Mouse (Mus musculus): ENCODE data around the gene Eipr1. TPM values are rescaled to one million over a fixed set of nuclear protein-coding genes. Genes with fewer than 3 reads are reported as not detected.
"Not testable (repeated sequence)": the region's sequence is repeated elsewhere in the genome, so short reads cannot be mapped to it uniquely, and the experiment has no call there.

Gene Eipr1
- polyA plus RNA-seq, 1 experiment from 2014 or later, result 37.7 TPM

DNA sequence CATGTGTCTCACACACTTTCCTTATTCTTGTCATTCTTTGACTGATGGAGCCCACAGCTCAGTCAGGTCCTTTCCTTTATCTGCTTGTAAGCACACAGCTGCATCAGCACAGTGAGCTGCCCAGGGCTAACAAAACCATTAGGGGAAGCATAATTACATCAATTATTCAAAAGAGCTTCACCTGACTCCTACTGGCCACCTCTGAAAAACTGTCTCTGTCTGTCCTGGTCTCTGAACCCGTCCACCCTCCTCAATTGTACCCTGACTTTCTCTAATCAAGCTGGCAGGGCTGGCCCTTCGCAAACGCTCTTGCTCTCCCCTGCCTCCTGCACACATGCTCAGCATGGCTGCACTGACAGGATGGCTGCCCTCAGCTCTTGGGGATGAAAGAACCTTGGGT lies 27.2 kb upstream of the Eipr1 start:
- Histone ChIP-seq H3K9ac (ENCODE audit: low read length) (no peak overlapping the region), H3K4me1 (ENCODE audit: control insufficient read depth, insufficient read depth, low read length) (no peaks in the 10 kb centered on the region), H3K27me3 (ENCODE audit: control insufficient read depth, insufficient read depth, low read length) (no peaks in the 10 kb centered on the region), H3K4me2 (ENCODE audit: low read depth, severe bottlenecking) (no peak overlapping the region), H3K27ac (replicated peaks; ENCODE audit: low read depth, low read length) (no peak overlapping the region), H3K4me3 (ENCODE audit: low read depth, low read length) (no peak overlapping the region), H3K9me3 (ENCODE audit: control insufficient read depth, low read length) (no peaks in the 10 kb centered on the region), H3K36me3 (ENCODE audit: control insufficient read depth, insufficient read depth, low read length) (peaks cover 10% of the 10 kb centered on the region; the same call in 1 of the 2 replicates)
- 82% methylated on average over 3 of the region's 3 CpGs for WGBS
- DNase-seq (ENCODE audit: low spot score) (no peak), ATAC-seq (ENCODE audit: insufficient number of reproducible peaks, low FRiP score, low TSS enrichment, low read depth) (no peak)

DNA sequence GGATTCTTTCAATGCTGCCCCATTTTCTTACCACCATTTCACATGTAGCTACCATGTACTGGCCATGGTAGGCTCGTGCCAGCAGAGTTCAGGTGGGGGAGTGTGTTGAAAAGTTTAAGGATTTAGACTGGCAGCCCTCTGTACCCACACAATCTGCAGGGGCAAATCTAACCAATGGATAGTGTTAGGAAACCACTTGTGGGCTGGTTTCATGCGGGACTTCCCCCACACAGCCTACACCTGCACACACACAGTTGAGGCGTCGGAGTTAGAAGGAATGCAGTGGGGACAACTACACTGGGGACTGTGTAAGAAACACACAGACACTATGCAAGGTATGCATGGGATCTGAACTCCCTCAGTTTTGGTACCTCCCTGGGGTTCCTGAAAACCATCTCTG lies 25.4 kb upstream of the Eipr1 start:
- no peak for ATAC-seq (ENCODE audit: insufficient number of reproducible peaks, low FRiP score, low TSS enrichment, low read depth)
- no peak overlapping the region for H3K9ac ChIP-seq (ENCODE audit: low read length)
- H3K27me3 ChIP-seq (ENCODE audit: control insufficient read depth, insufficient read depth, low read length), result no peaks in the 10 kb centered on the region
- H3K9me3 ChIP-seq (ENCODE audit: control insufficient read depth, low read length), result no peaks in the 10 kb centered on the region
- H3K4me1 ChIP-seq (ENCODE audit: control insufficient read depth, insufficient read depth, low read length), result no peaks in the 10 kb centered on the region
- no peak for DNase-seq (ENCODE audit: low spot score)
- 90% methylated on average over 4 of the region's 4 CpGs for WGBS
- H3K4me3 ChIP-seq (ENCODE audit: low read depth, low read length), result no peak overlapping the region
- H3K36me3 ChIP-seq (ENCODE audit: control insufficient read depth, insufficient read depth, low read length), result peaks cover 6% of the 10 kb centered on the region; the same call in 1 of the 2 replicates
- no peak overlapping the region for H3K4me2 ChIP-seq (ENCODE audit: low read depth, severe bottlenecking)
- no peak overlapping the region for H3K27ac ChIP-seq (replicated peaks; ENCODE audit: low read depth, low read length)

DNA sequence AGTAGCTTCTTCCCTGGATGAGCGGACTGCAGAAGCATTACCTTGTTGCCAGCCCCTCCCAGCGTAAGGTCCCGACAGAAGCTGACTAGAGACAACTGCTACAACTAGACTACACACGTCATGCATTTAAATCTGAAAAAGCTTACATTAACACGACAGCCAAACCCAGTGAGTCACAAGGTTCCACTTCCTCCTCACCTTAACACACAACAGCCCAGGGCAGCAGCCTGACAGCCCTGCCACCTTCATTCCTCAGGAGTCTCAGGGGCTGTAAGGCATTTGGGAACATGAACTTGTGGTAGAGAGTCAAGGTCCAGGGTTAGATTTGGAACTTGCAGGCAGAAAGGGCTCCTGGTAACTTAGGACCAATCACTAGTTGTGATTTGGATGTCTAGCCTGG lies 24.5 kb upstream of the Eipr1 start:
- Histone ChIP-seq H3K9ac (ENCODE audit: low read length) (no peak overlapping the region), H3K9me3 (ENCODE audit: control insufficient read depth, low read length) (no peaks in the 10 kb centered on the region), H3K27ac (replicated peaks; ENCODE audit: low read depth, low read length) (no peak overlapping the region), H3K36me3 (ENCODE audit: control insufficient read depth, insufficient read depth, low read length) (no peaks in the 10 kb centered on the region; the same call in 1 of the 2 replicates), H3K4me1 (ENCODE audit: control insufficient read depth, insufficient read depth, low read length) (no peaks in the 10 kb centered on the region), H3K27me3 (ENCODE audit: control insufficient read depth, insufficient read depth, low read length) (no peaks in the 10 kb centered on the region), H3K4me2 (ENCODE audit: low read depth, severe bottlenecking) (no peak overlapping the region), H3K4me3 (ENCODE audit: low read depth, low read length) (no peak overlapping the region)
- ATAC-seq (ENCODE audit: insufficient number of reproducible peaks, low FRiP score, low TSS enrichment, low read depth) (no peak), DNase-seq (ENCODE audit: low spot score) (no peak)
- WGBS, result 94% methylated on average over 5 of the region's 5 CpGs

DNA sequence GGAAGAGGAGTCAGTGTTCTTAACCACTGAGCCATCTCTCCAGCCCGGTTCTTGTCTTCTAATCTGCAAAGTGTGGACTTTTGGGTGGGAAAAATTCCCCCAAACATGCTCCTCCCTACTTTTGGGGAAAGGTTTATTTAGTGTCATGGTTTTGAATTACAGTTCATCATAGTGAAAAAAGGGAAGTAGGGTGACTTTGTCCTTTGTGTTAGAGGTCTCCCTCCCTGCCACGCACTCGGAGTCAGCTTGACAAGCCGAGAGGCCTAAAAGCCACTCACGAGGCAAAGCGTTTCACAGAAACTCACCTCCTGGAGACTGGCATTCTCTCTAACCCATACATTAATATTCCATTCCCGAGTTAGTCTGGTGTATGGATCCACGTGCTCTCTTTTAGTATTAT lies 19.0 kb upstream of the Eipr1 start:
- Histone ChIP-seq H3K27ac (replicated peaks; ENCODE audit: low read depth, low read length) (no peak overlapping the region), H3K27me3 (ENCODE audit: control insufficient read depth, insufficient read depth, low read length) (no peaks in the 10 kb centered on the region), H3K9ac (ENCODE audit: low read length) (no peak overlapping the region), H3K4me3 (ENCODE audit: low read depth, low read length) (no peak overlapping the region), H3K4me2 (ENCODE audit: low read depth, severe bottlenecking) (no peak overlapping the region), H3K9me3 (ENCODE audit: control insufficient read depth, low read length) (no peaks in the 10 kb centered on the region), H3K36me3 (ENCODE audit: control insufficient read depth, insufficient read depth, low read length) (peaks cover 10% of the 10 kb centered on the region; the same call in 1 of the 2 replicates), H3K4me1 (ENCODE audit: control insufficient read depth, insufficient read depth, low read length) (no peaks in the 10 kb centered on the region)
- WGBS, result 95% methylated on average over 8 of the region's 8 CpGs
- ATAC-seq (ENCODE audit: insufficient number of reproducible peaks, low FRiP score, low TSS enrichment, low read depth) (no peak), DNase-seq (ENCODE audit: low spot score) (no peak)

DNA sequence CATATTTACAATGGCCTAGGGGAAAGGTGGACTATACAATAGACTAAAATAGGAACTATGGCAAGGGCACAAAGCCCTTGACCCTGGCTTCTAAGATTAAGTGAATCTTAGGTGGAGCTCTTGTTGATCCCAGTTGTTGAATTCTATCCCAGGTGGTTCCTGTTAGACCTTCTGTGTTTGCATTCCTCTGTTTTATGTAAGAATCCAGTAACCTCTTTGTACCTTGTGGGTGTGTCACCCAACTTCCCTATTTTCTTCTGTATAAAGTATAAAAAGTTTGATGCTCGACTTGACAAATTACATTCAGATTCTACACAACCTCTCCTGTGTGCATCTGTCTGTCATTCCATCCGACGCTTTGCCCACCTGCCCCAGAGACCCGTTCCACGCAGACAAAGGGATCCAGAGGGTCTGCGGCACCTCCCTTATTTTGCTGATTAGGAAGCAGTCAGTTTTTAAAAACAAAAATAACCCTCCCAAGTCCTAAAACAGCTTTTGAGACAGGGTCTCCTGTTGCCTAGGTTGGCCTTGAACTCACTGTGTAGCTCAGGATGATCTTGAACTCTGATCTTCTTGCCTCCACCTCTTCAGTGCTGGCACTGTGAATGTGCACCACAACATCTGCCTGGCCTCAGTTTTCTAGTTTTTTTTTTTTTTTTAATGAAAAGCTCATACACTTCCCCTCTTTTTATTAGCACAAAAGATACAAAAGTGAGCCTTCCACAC lies 17.9 kb upstream of the Eipr1 start:
- H3K4me2 ChIP-seq (ENCODE audit: low read depth, severe bottlenecking); H3K4me3 ChIP-seq (ENCODE audit: low read depth, low read length); H3K27ac ChIP-seq (replicated peaks; ENCODE audit: low read depth, low read length); H3K9me3 ChIP-seq (ENCODE audit: control insufficient read depth, low read length); DNase-seq (ENCODE audit: low spot score); H3K4me1 ChIP-seq (ENCODE audit: control insufficient read depth, insufficient read depth, low read length); H3K9ac ChIP-seq (ENCODE audit: low read length); H3K27me3 ChIP-seq (ENCODE audit: control insufficient read depth, insufficient read depth, low read length); ATAC-seq (ENCODE audit: insufficient number of reproducible peaks, low FRiP score, low TSS enrichment, low read depth): not testable (repeated sequence)
- 96% methylated on average over 6 of the region's 6 CpGs for whole genome bisulfite sequencing
- H3K36me3 ChIP-seq (ENCODE audit: control insufficient read depth, insufficient read depth, low read length), result peaks cover 10% of the 10 kb centered on the region; the same call in 1 of the 2 replicates

DNA sequence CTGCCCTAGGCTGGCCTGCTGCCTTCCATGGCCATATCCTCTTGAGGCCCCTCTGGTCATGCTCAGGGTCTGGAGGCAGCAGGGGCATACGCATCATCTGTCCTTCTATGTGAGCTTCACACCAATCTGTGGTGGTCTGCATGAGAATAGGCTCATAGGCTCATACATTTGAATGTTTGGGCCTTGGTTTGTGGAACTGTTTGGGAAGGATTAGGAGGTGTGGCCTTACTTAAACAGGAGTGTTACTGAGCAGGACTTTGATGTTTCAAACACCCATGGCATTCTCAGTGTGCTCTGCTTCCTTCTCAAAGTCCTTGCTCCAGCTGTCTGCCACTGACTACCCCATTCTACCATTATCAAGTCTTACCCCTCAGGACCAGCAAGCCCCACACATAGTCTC lies 17.3 kb upstream of the Eipr1 start:
- no peaks in the 10 kb centered on the region for H3K4me1 ChIP-seq (ENCODE audit: control insufficient read depth, insufficient read depth, low read length)
- H3K27ac ChIP-seq (replicated peaks; ENCODE audit: low read depth, low read length), result no peak overlapping the region
- no peak overlapping the region for H3K9ac ChIP-seq (ENCODE audit: low read length)
- H3K9me3 ChIP-seq (ENCODE audit: control insufficient read depth, low read length), result no peaks in the 10 kb centered on the region
- DNase-seq (ENCODE audit: low spot score) (no peak), ATAC-seq (ENCODE audit: insufficient number of reproducible peaks, low FRiP score, low TSS enrichment, low read depth) (no peak)
- H3K4me2 ChIP-seq (ENCODE audit: low read depth, severe bottlenecking), result no peak overlapping the region
- peaks cover 10% of the 10 kb centered on the region; the same call in 1 of the 2 replicates for H3K36me3 ChIP-seq (ENCODE audit: control insufficient read depth, insufficient read depth, low read length)
- WGBS, result 97% methylated on average over 1 of the region's 1 CpGs
- no peaks in the 10 kb centered on the region for H3K27me3 ChIP-seq (ENCODE audit: control insufficient read depth, insufficient read depth, low read length)
- no peak overlapping the region for H3K4me3 ChIP-seq (ENCODE audit: low read depth, low read length)

DNA sequence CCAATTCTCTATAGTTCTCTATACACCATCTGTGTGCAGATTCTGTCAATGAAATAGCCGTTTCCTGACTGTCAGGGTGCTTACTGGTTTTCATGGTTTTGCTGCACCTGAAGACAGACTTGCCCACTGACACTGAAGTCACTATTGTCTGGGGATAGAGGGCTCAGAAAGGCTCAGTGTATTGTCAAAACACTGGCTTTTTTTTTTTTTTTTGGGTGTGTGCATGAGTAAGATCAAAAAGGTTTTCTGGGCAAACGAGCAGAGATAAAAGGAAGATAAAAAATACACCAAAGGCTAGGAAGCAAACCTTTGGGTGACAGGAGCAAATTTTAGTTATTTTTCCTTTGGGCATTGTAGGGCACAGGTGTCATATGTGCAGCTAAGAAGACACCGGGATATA lies 16.3 kb upstream of the Eipr1 start:
- peaks cover 10% of the 10 kb centered on the region; the same call in 1 of the 2 replicates for H3K36me3 ChIP-seq (ENCODE audit: control insufficient read depth, insufficient read depth, low read length)
- H3K27ac ChIP-seq (replicated peaks; ENCODE audit: low read depth, low read length), result no peak overlapping the region
- no peaks in the 10 kb centered on the region for H3K4me1 ChIP-seq (ENCODE audit: control insufficient read depth, insufficient read depth, low read length)
- H3K4me3 ChIP-seq (ENCODE audit: low read depth, low read length), result no peak overlapping the region
- ATAC-seq (ENCODE audit: insufficient number of reproducible peaks, low FRiP score, low TSS enrichment, low read depth), result no peak
- H3K9me3 ChIP-seq (ENCODE audit: control insufficient read depth, low read length), result no peaks in the 10 kb centered on the region
- H3K9ac ChIP-seq (ENCODE audit: low read length), result no peak overlapping the region
- DNase-seq (ENCODE audit: low spot score), result no peak
- WGBS, result 93% methylated on average over 3 of the region's 3 CpGs
- no peaks in the 10 kb centered on the region for H3K27me3 ChIP-seq (ENCODE audit: control insufficient read depth, insufficient read depth, low read length)
- no peak overlapping the region for H3K4me2 ChIP-seq (ENCODE audit: low read depth, severe bottlenecking)

DNA sequence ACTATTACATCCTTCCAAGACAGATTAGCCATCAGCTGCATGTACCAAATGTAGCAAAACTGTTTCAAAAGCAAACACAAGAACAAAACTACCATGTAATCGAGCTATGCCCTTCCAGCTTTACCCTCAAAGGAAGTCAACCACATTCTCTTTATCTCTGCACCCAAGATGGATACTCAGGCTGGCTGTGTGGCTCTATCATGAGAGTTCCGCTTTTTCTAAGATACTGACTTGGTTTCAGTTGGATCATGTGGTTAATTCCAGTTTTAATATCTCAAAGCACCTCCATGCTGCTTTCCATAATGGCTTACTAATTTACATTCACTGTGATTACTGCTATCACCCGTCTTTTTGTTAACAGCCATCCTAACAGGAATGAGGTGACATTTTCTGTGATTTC lies 8.3 kb upstream of the Eipr1 start:
- H3K9me3 ChIP-seq (ENCODE audit: control insufficient read depth, low read length), result no peaks in the 10 kb centered on the region
- H3K4me3 ChIP-seq (ENCODE audit: low read depth, low read length), result no peak overlapping the region
- H3K4me2 ChIP-seq (ENCODE audit: low read depth, severe bottlenecking), result no peak overlapping the region
- ATAC-seq (ENCODE audit: insufficient number of reproducible peaks, low FRiP score, low TSS enrichment, low read depth) (no peak), DNase-seq (ENCODE audit: low spot score) (no peak)
- H3K4me1 ChIP-seq (ENCODE audit: control insufficient read depth, insufficient read depth, low read length), result no peaks in the 10 kb centered on the region
- H3K27me3 ChIP-seq (ENCODE audit: control insufficient read depth, insufficient read depth, low read length), result no peaks in the 10 kb centered on the region
- H3K9ac ChIP-seq (ENCODE audit: low read length), result no peak overlapping the region
- WGBS, result 88% methylated on average over 3 of the region's 3 CpGs
- H3K36me3 ChIP-seq (ENCODE audit: control insufficient read depth, insufficient read depth, low read length), result peaks cover 3% of the 10 kb centered on the region; the same call in 1 of the 2 replicates
- no peak overlapping the region for H3K27ac ChIP-seq (replicated peaks; ENCODE audit: low read depth, low read length)
